Mouse (Mus musculus) limb, embryonic 11.5 days (tissue): Measurements from ENCODE around the gene Tiam2. TPM values are rescaled to one million over a fixed set of nuclear protein-coding genes. Genes with fewer than 3 reads are reported as not detected.

Experiments used
- ATAC-seq: fragments of 200-750 bp; cut with Nextera tagmentation; 2 replicates; pipeline ENCODE4 v1.8.0; 2017; ENCODE audit warnings: low read depth; ENCODE audit not compliant: insufficient number of reproducible peaks, low FRiP score, low TSS enrichment
- DNase-seq: peaks from one replicate; pipeline ENCODE4 v3.0.0-alpha.2; 2015; ENCODE audit warnings: low spot score
- H3K27ac ChIP-seq: fragments of 300-500 bp; sonication (generic); replicated peaks from 2 replicates; pipeline ENCODE4 v1.5.1; 2014; ENCODE audit warnings: low read depth, mild to moderate bottlenecking, low read length
- H3K27me3 ChIP-seq: fragments of 300-500 bp; sonication (generic); 2 replicates; pipeline ENCODE4 v1.6.1; 2014; ENCODE audit warnings: mild to moderate bottlenecking, low read length, mixed read lengths; ENCODE audit not compliant: control insufficient read depth, insufficient read depth
- H3K36me3 ChIP-seq: fragments of 300-500 bp; sonication (generic); 2 replicates; pipeline ENCODE4 v1.6.1; 2014; ENCODE audit warnings: mild to moderate bottlenecking, low read length, moderate library complexity, mixed read lengths; ENCODE audit not compliant: control insufficient read depth, insufficient read depth
- H3K4me1 ChIP-seq: fragments of 300-500 bp; sonication (generic); 2 replicates; pipeline ENCODE4 v1.6.1; 2014; ENCODE audit warnings: low read length, mixed read lengths; ENCODE audit not compliant: control insufficient read depth, insufficient read depth
- H3K4me2 ChIP-seq: fragments of 300-500 bp; sonication (generic); 2 replicates; pipeline ENCODE4 v1.6.1; 2014; ENCODE audit warnings: low read depth, mild to moderate bottlenecking, moderate library complexity; ENCODE audit not compliant: severe bottlenecking
- H3K4me3 ChIP-seq: fragments of 300-500 bp; sonication (generic); 2 replicates; pipeline ENCODE4 v1.5.1; 2014; ENCODE audit warnings: low read depth, low read length
- H3K9ac ChIP-seq: fragments of 300-500 bp; sonication (generic); 2 replicates; pipeline ENCODE4 v1.6.1; 2014; ENCODE audit warnings: mild to moderate bottlenecking, low read length
- H3K9me3 ChIP-seq: fragments of 300-500 bp; sonication (generic); 2 replicates; pipeline ENCODE4 v1.6.1; 2016; ENCODE audit warnings: low read length; ENCODE audit not compliant: control insufficient read depth
- WGBS: fragments of 180-500 bp; shearing (Covaris S2); extraction: QIAGEN DNeasy Blood & Tissue Kit; methylation state at CpG from one replicate; pipeline ENCODE4 v1.1.7; 2014; 5-methylcytosine and 5-hydroxymethylcytosine counted together
- polyA plus RNA-seq: library from polyadenylated mRNA; unstranded; fragments of >200 nt; fragmentation: Nextera tagmentation; extraction: Ambion mirVana; gene quantifications from 2 replicates; pipeline ENCODE4 v1.2.1, GENCODE M21; 2014

Gene Tiam2
- polyA plus RNA-seq, 1 experiment from 2014 or later: 8.4 TPM

GRCm38 (mm10) chr17:3560534-3560933 lies 234.2 kb downstream of the Tiam2 start:
- H3K9me3 ChIP-seq: no peaks in the 10 kb centered on the region
- H3K4me3 ChIP-seq: no peak overlapping the region
- no peaks in the 10 kb centered on the region for H3K36me3 ChIP-seq
- H3K4me2 ChIP-seq: no peak overlapping the region
- DNase-seq: no peak
- WGBS: 84% methylated on average over 3 of the region's 3 CpGs
- H3K27ac ChIP-seq: no peak overlapping the region
- H3K4me1 ChIP-seq: no peaks in the 10 kb centered on the region
- no peak overlapping the region for H3K9ac ChIP-seq
- ATAC-seq: no peak
- H3K27me3 ChIP-seq: no peaks in the 10 kb centered on the region

- DNase-seq (no peak), ATAC-seq (no peak)
- Histone ChIP-seq H3K9ac (no peak overlapping the region), H3K4me3 (no peak overlapping the region), H3K27me3 (no peaks in the 10 kb centered on the region), H3K4me1 (no peaks in the 10 kb centered on the region), H3K36me3 (no peaks in the 10 kb centered on the region), H3K27ac (no peak overlapping the region), H3K9me3 (no peaks in the 10 kb centered on the region), H3K4me2 (no peak overlapping the region)
- WGBS: 49% methylated on average over 8 of the region's 8 CpGs
Observed at GRCm38 (mm10) chr17:3562405-3562804, 236.0 kb downstream of the Tiam2 start.

- H3K27ac ChIP-seq: no peak overlapping the region
- no peaks in the 10 kb centered on the region for H3K36me3 ChIP-seq
- no peaks in the 10 kb centered on the region for H3K9me3 ChIP-seq
- DNase-seq (peak; percentile 86), ATAC-seq (no peak)
- H3K4me1 ChIP-seq: no peaks in the 10 kb centered on the region
- no peaks in the 10 kb centered on the region for H3K27me3 ChIP-seq
- WGBS: 7% methylated on average over 12 of the region's 12 CpGs
- H3K4me2 ChIP-seq: no peak overlapping the region
- no peak overlapping the region for H3K9ac ChIP-seq
- H3K4me3 ChIP-seq: no peak overlapping the region
Observed at GRCm38 (mm10) chr17:3570876-3571275, 244.5 kb downstream of the Tiam2 start.

Other genes starting within 250 kb of the Tiam2 start
- gene Scaf8, start 211.6 kb upstream of the Tiam2 start, polyA plus RNA-seq: 28.7 and 32.7 TPM in 2 replicates
- 0.48 TPM in 1 of 2 replicates, not detected in the other for gene Cldn20, start 206.0 kb downstream of the Tiam2 start, polyA plus RNA-seq
- gene Tfb1m, start 231.2 kb downstream of the Tiam2 start, polyA plus RNA-seq: 21.4 and 22.7 TPM in 2 replicates